Mouse (Mus musculus) NIH3T3 (cell line): ENCODE measurements at regions not wholly inside any gene's neighbourhood (a gene's known extent, or its start where the extent isn't known, plus 50 kb on each side); places are given as distances from the start of the nearest gene placed in this dataset.

Source experiments
- DNase-seq: peaks from one replicate; pipeline ENCODE4 v3.0.0-alpha.2; 2012; ENCODE audit warnings: low read depth

GRCm38 (mm10) chr3:105130228-105130627 lies 63.6 kb downstream of the 4930564D02Rik start:
- DNase-seq, result no peak

GRCm38 (mm10) chr3:105131053-105131452 lies 64.4 kb downstream of the 4930564D02Rik start:
- DNase-seq, result no peak

GRCm38 (mm10) chr3:105133011-105133410 lies 66.4 kb downstream of the 4930564D02Rik start:
- no peak for DNase-seq

- DNase-seq, result no peak
These were observed 74.7 kb downstream of the 4930564D02Rik start for GRCm38 (mm10) chr3:105141170-105141971.

- no peak for DNase-seq
These were observed 76.0 kb downstream of the 4930564D02Rik start for GRCm38 (mm10) chr3:105142631-105143030.

- peak; percentile 69 for DNase-seq
These were observed 85.0 kb downstream of the 4930564D02Rik start for GRCm38 (mm10) chr3:105151475-105152157.

GRCm38 (mm10) chr3:105152158-105152541 lies 85.5 kb downstream of the 4930564D02Rik start:
- DNase-seq, result no peak

GRCm38 (mm10) chr3:105158376-105158775 lies 91.7 kb downstream of the 4930564D02Rik start:
- DNase-seq, result no peak

- peak; percentile 90 for DNase-seq
These were observed 98.7 kb downstream of the 4930564D02Rik start for GRCm38 (mm10) chr3:105165355-105165754.

- DNase-seq, result no peak
These were observed 102.5 kb downstream of the 4930564D02Rik start for GRCm38 (mm10) chr3:105169117-105169516.

- DNase-seq, result no peak
These were observed 104.9 kb downstream of the 4930564D02Rik start for GRCm38 (mm10) chr3:105171527-105171926.

- no peak for DNase-seq
These were observed 105.4 kb downstream of the 4930564D02Rik start for GRCm38 (mm10) chr3:105172054-105172453.

- no peak for DNase-seq
These were observed 124.7 kb downstream of the 4930564D02Rik start for GRCm38 (mm10) chr3:105191303-105191702.

- DNase-seq, result no peak
These were observed 125.2 kb downstream of the 4930564D02Rik start for GRCm38 (mm10) chr3:105191830-105192229.

GRCm38 (mm10) chr3:105200735-105201134 lies 134.1 kb downstream of the 4930564D02Rik start:
- peak; percentile 41 for DNase-seq

- peak; percentile 85 for DNase-seq
These were observed 142.5 kb downstream of the 4930564D02Rik start for GRCm38 (mm10) chr3:105209164-105209563.

- peak; percentile 59 for DNase-seq
These were observed 144.4 kb downstream of the 4930564D02Rik start for GRCm38 (mm10) chr3:105211023-105211422.

GRCm38 (mm10) chr3:105211726-105212125 lies 145.1 kb downstream of the 4930564D02Rik start:
- DNase-seq, result no peak

GRCm38 (mm10) chr3:105214867-105215266 lies 148.2 kb downstream of the 4930564D02Rik start:
- DNase-seq, result no peak

GRCm38 (mm10) chr3:105215729-105216128 lies 149.1 kb downstream of the 4930564D02Rik start:
- no peak for DNase-seq

GRCm38 (mm10) chr3:105219630-105220029 lies 153.0 kb downstream of the 4930564D02Rik start:
- no peak for DNase-seq

- peak; percentile 68 for DNase-seq
These were observed 154.0 kb downstream of the 4930564D02Rik start for GRCm38 (mm10) chr3:105220641-105221040.

- peak; percentile 87 for DNase-seq
These were observed 156.3 kb downstream of the 4930564D02Rik start for GRCm38 (mm10) chr3:105222925-105223324.
